28 mouse cellular contexts compared by ENCODE assay signal in the genomic region with DNA sequence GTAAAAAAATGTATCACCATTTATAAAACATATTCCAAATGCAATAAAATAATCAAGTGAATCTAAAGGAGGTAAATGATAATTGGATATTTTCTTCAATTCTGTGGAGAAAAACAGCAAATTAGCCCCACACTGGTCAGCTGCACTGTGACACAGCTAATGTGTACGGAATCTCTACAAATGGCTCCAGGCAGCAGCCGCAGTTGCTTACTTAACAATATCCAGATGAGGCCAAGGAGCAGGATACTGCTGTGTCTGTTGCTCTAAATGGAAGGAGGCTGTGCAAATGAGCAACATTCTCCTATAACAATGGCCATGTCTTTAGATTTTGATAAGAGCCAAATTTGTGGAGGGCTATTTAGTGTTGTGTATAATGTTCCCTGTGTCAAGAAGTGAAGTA.
DNase-seq lines count a peak whose midpoint lies in the region; ATAC-seq and TF ChIP-seq lines count a peak whose summit lies in the region.
"Had no signal": no experiment of that assay in that cellular context is flagged by ENCODE, and none has a peak within 500 bp of the region (broad histone marks: within the 10 kb centered on the region; RNA-seq: fewer than 3 reads in every experiment).

No protein-coding gene starts in this region.

- no peak overlapping the region for H3K4me3 ChIP-seq in hindbrain, embryonic 11.5 days (ENCODE audit: low read depth, low read length)
- no peak overlapping the region for H3K4me3 ChIP-seq in hindbrain, postnatal 0 days (ENCODE audit: low read length)
- H3K4me3 ChIP-seq in forebrain, embryonic 11.5 days (ENCODE audit: low read depth, low read length): no peak overlapping the region
- H3K4me3 ChIP-seq: erythroblast, embryonic 14.5 days; heart, embryonic 15.5 days; layer of hippocampus, adult 2 months; limb, embryonic 15.5 days; lung, embryonic 15.5 days; neural tube, embryonic 12.5 days had no signal

- no peaks in the 10 kb centered on the region for H3K36me3 ChIP-seq in hindbrain, embryonic 11.5 days (ENCODE audit: control insufficient read depth, insufficient read depth, low read length)
- no peaks in the 10 kb centered on the region for H3K36me3 ChIP-seq in hindbrain, postnatal 0 days (ENCODE audit: insufficient read depth, low read length)
- H3K36me3 ChIP-seq in forebrain, embryonic 11.5 days (ENCODE audit: control insufficient read depth, insufficient read depth, low read length): no peaks in the 10 kb centered on the region
- H3K36me3 ChIP-seq: heart, embryonic 15.5 days; limb, embryonic 15.5 days; lung, embryonic 15.5 days; neural tube, embryonic 12.5 days had no signal

- peaks cover 6% of the 10 kb centered on the region; the same call in 1 of the 2 replicates for H3K4me1 ChIP-seq in hindbrain, embryonic 11.5 days (replicated peaks; ENCODE audit: control insufficient read depth, insufficient read depth, low read length)
- peaks cover 4% of the 10 kb centered on the region; the same call in 1 of the 2 replicates for H3K4me1 ChIP-seq in hindbrain, postnatal 0 days (ENCODE audit: insufficient read depth, low read length)
- peaks cover 6% of the 10 kb centered on the region; the same call in 1 of the 2 replicates for H3K4me1 ChIP-seq in forebrain, embryonic 11.5 days (replicated peaks; ENCODE audit: control insufficient read depth, insufficient read depth, low read length)

- DNase-seq in hindbrain, embryonic 11.5 days (ENCODE audit: low spot score): peak; percentile 29
- no peak for DNase-seq in hindbrain, postnatal 0 days (ENCODE audit: low spot score)
- DNase-seq in MN1 (ENCODE audit: low spot score): peak; percentile 62
- DNase-seq in embryo, embryonic 11 days: peak; percentile 66
- DNase-seq in forelimb bud, embryonic 11.5 days (ENCODE audit: low read depth, low spot score): peak; percentile 51
- DNase-seq in forebrain, embryonic 11.5 days (ENCODE audit: low spot score): no peak
- DNase-seq: adrenal gland, adult 2 months; cerebellum, adult 18-20 months; cerebellum, postnatal 14 days; gastrocnemius, postnatal 36 days; heart, postnatal 36 days; kidney, postnatal 25 days; lung, postnatal 36 days; right cerebral cortex, postnatal 14 days; thymus, adult 2 months; thymus, postnatal 4 days had no signal

- H3K4me2 ChIP-seq in hindbrain, embryonic 11.5 days (replicated peaks; ENCODE audit: low read depth, low read length): no peak overlapping the region
- H3K4me2 ChIP-seq in hindbrain, postnatal 0 days (ENCODE audit: low read depth, low read length): no peak overlapping the region
- no peak overlapping the region for H3K4me2 ChIP-seq in forebrain, embryonic 11.5 days (ENCODE audit: low read depth, low read length, severe bottlenecking)
- H3K4me2 ChIP-seq: heart, embryonic 15.5 days; limb, embryonic 15.5 days; lung, embryonic 15.5 days; neural tube, embryonic 12.5 days had no signal

- no peaks in the 10 kb centered on the region for H3K27me3 ChIP-seq in hindbrain, embryonic 11.5 days (ENCODE audit: control insufficient read depth, insufficient read depth, low read length)
- H3K27me3 ChIP-seq in hindbrain, postnatal 0 days (ENCODE audit: insufficient read depth, low read length): no peaks in the 10 kb centered on the region
- no peaks in the 10 kb centered on the region for H3K27me3 ChIP-seq in forebrain, embryonic 11.5 days (ENCODE audit: control insufficient read depth, insufficient read depth, low read length)
- H3K27me3 ChIP-seq: heart, embryonic 15.5 days; limb, embryonic 15.5 days; lung, embryonic 15.5 days; neural tube, embryonic 12.5 days had no signal

- H3K9ac ChIP-seq in hindbrain, embryonic 11.5 days (ENCODE audit: low read depth, low read length): no peak overlapping the region
- no peak overlapping the region for H3K9ac ChIP-seq in hindbrain, postnatal 0 days (replicated peaks; ENCODE audit: low read length)
- no peak overlapping the region for H3K9ac ChIP-seq in forebrain, embryonic 11.5 days (ENCODE audit: low read length)
- H3K9ac ChIP-seq: heart, embryonic 15.5 days; limb, embryonic 15.5 days; liver, embryonic 14.5 days; lung, embryonic 15.5 days; neural tube, embryonic 12.5 days had no signal

- 32% methylated on average over 2 of the region's 2 CpGs for WGBS in hindbrain, embryonic 11.5 days
- WGBS in hindbrain, postnatal 0 days: 67% methylated on average over 2 of the region's 2 CpGs
- 47% methylated on average over 2 of the region's 2 CpGs for WGBS in forebrain, embryonic 11.5 days

- H3K9me3 ChIP-seq in hindbrain, embryonic 11.5 days (ENCODE audit: control insufficient read depth, low read length): no peaks in the 10 kb centered on the region
- H3K9me3 ChIP-seq in hindbrain, postnatal 0 days (ENCODE audit: low read length): no peaks in the 10 kb centered on the region
- H3K9me3 ChIP-seq in forebrain, embryonic 11.5 days (ENCODE audit: control insufficient read depth, low read length): no peaks in the 10 kb centered on the region
- H3K9me3 ChIP-seq: heart, embryonic 15.5 days; limb, embryonic 15.5 days; lung, embryonic 15.5 days; neural tube, embryonic 12.5 days had no signal

- ATAC-seq in hindbrain, embryonic 11.5 days (ENCODE audit: low FRiP score): peak; percentile 57; the same call in 1 of the 2 replicates
- no peak for ATAC-seq in hindbrain, postnatal 0 days
- ATAC-seq in forebrain, embryonic 11.5 days (replicated peaks; ENCODE audit: low FRiP score): no peak
- ATAC-seq in granulocyte monocyte progenitor cell, adult 5-6 weeks (replicated peaks; ENCODE audit: poor library complexity, severe bottlenecking): no peak
- ATAC-seq: forebrain, embryonic 16.5 days; hindbrain, embryonic 16.5 days; intestine, embryonic 16.5 days had no signal

- no peak overlapping the region for H3K27ac ChIP-seq in hindbrain, embryonic 11.5 days (ENCODE audit: low read depth, low read length)
- H3K27ac ChIP-seq in hindbrain, postnatal 0 days: no peak overlapping the region
- no peak overlapping the region for H3K27ac ChIP-seq in forebrain, embryonic 11.5 days (ENCODE audit: low read depth, low read length)
- H3K27ac ChIP-seq: heart, embryonic 15.5 days; layer of hippocampus, adult 2 months; liver, embryonic 14.5 days; lung, embryonic 15.5 days; neural tube, embryonic 12.5 days; stomach, postnatal 0 days had no signal

- TF ChIP-seq CTCF in hindbrain, postnatal 0 days (IDR thresholded peaks at IDR 0.05; ENCODE audit: low read depth): no peak

Comparison
In these comparisons a context has a peak if more than half of its experiments do, and no peak if none do; other contexts are left out.
1. DNase-seq: peak in hindbrain, embryonic 11.5 days (single experiment), MN1 (single experiment), embryo, embryonic 11 days (single experiment) and forelimb bud, embryonic 11.5 days (single experiment); none in hindbrain, postnatal 0 days (single experiment) and forebrain, embryonic 11.5 days (single experiment).